Mouse (Mus musculus) cerebellum, postnatal 4 days (tissue): ENCODE measurements at regions not wholly inside any gene's neighbourhood (a gene's known extent, or its start where the extent isn't known, plus 50 kb on each side); places are given as distances from the start of the nearest gene placed in this dataset.
A peak's percentile ranks its signal among the peaks of the same experiment; 100 is the strongest.

Experiments used
- DNase-seq, 2 experiments: peaks; one replicate each; pipeline ENCODE4 v3.0.0; 2022; ENCODE audit warnings: low spot score in 2 of 2, mixed read lengths in 1 of 2

GRCm38 (mm10) chr6:75281506-75282194 is 1215.9 kb downstream of the Gm9008 start:
- no peak for DNase-seq

DNA sequence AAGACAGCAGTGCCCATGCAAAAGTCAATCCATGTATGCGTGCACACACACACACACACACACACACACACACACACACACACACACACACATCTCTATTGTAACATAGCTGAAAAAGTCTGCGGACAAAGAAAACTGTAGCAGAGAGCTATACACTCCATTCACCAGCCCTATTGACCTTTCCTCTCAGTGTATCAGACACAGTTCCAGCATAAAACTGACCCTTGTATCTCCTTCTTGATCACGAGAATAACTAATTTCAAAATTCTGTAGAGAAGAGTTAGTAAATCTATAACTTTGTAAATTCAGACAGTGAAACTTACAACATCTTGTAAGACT is 1243.5 kb downstream of the Gm9008 start:
- DNase-seq: no peak

- peak in 1 of 2 experiments; percentile 20 for DNase-seq
Observed at GRCm38 (mm10) chr6:75253357-75254075, 1244.1 kb downstream of the Gm9008 start.

- no peak for DNase-seq
Observed at GRCm38 (mm10) chr6:75215515-75215914, 1282.1 kb downstream of the Gm9008 start.

DNA sequence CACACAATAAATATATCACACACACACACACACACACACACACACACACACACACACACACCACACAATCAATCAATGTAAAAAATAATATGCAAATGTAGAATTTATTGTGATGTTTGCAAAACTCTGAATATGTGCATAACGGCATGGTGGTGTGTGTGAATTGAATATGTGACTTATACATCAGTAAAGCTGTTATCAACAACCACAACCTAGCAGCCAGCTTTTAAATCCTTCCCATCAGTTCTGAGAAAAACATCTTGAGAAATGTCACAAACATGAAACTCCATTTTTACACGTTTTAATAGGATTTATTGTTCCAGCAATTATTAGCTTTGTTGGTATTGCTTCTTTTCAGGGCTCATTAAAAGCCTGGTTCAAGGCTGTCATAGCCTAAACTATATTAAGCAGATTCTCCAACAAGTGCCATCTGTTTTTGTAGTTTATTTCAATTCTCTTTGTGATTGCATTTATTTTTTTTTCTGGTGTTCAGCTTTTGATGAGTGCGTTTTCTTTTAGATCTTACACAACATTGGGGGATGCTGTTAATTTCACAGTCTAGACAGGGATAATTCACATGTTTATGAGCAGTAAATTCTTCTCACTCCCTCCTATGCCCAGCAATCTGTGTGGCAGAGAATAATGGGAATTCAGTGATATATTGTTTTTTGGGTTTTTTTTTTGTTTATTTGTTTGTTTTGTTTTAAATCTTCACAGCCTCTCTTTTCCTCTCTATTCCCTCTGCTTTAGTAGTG is 1284.7 kb downstream of the Gm9008 start:
- DNase-seq: no peak
